Mouse (Mus musculus): ENCODE data around the gene Ms4a6c. TPM values are rescaled to one million over a fixed set of nuclear protein-coding genes. Genes with fewer than 3 reads are reported as not detected.
"Not testable (repeated sequence)": the region's sequence is repeated elsewhere in the genome, so short reads cannot be mapped to it uniquely, and the experiment has no call there.

Ms4a6c gene
- polyA plus RNA-seq, 1 experiment from 2014 or later, result 5.6 TPM

GRCm38 (mm10) chr19:11486599-11486998, 17.4 kb downstream of the Ms4a6c start:
- Histone ChIP-seq H3K4me3 (ENCODE audit: control insufficient read depth in 1 of 2, insufficient read depth in 1 of 2, low read depth in 1 of 2, low read length in 2 of 2) (no peak overlapping the region), H3K4me1 (ENCODE audit: control insufficient read depth in 2 of 2, insufficient read depth in 2 of 2, low read length in 2 of 2) (no peaks in the 10 kb centered on the region), H3K36me3 (ENCODE audit: control insufficient read depth, insufficient read depth, low read length) (no peaks in the 10 kb centered on the region), H3K9me3 (ENCODE audit: control insufficient read depth, low read length) (no peaks in the 10 kb centered on the region), H3K9ac (ENCODE audit: low read length) (no peak overlapping the region), H3K4me2 (ENCODE audit: low read length) (no peak overlapping the region), H3K27me3 (ENCODE audit: control insufficient read depth, insufficient read depth, low read length) (no peaks in the 10 kb centered on the region), H3K27ac (replicated peaks in 1 of 2; ENCODE audit: control insufficient read depth in 1 of 2, insufficient read depth in 1 of 2, low read depth in 2 of 2, low read length in 2 of 2) (no peak overlapping the region)
- no peak for ATAC-seq (ENCODE audit: insufficient number of reproducible peaks, insufficient read depth, low FRiP score, low read depth)
- WGBS, result 76% methylated on average over 1 of the region's 1 CpGs

- WGBS, result 62% methylated on average over 4 of the region's 4 CpGs
Observed at GRCm38 (mm10) chr19:11491406-11492189, 22.4 kb downstream of the Ms4a6c start.

GRCm38 (mm10) chr19:11492671-11493070, 23.5 kb downstream of the Ms4a6c start:
- H3K9me3 ChIP-seq (ENCODE audit: control insufficient read depth, low read length), result no peaks in the 10 kb centered on the region
- no peak overlapping the region for H3K4me3 ChIP-seq (ENCODE audit: control insufficient read depth in 1 of 2, insufficient read depth in 1 of 2, low read depth in 1 of 2, low read length in 2 of 2)
- no peaks in the 10 kb centered on the region for H3K27me3 ChIP-seq (ENCODE audit: control insufficient read depth, insufficient read depth, low read length)
- no peaks in the 10 kb centered on the region for H3K36me3 ChIP-seq (ENCODE audit: control insufficient read depth, insufficient read depth, low read length)
- ATAC-seq (ENCODE audit: insufficient number of reproducible peaks, insufficient read depth, low FRiP score, low read depth), result no peak
- no peak overlapping the region for H3K9ac ChIP-seq (ENCODE audit: low read length)
- 62% methylated on average over 1 of the region's 1 CpGs for WGBS
- no peak overlapping the region for H3K4me2 ChIP-seq (ENCODE audit: low read length)
- no peaks in the 10 kb centered on the region for H3K4me1 ChIP-seq (ENCODE audit: control insufficient read depth in 2 of 2, insufficient read depth in 2 of 2, low read length in 2 of 2)
- H3K27ac ChIP-seq (replicated peaks in 1 of 2; ENCODE audit: control insufficient read depth in 1 of 2, insufficient read depth in 1 of 2, low read depth in 2 of 2, low read length in 2 of 2), result no peak overlapping the region

More at GRCm38 (mm10) chr19:11491406-11492189, 22.4 kb downstream of the Ms4a6c start:
- H3K9ac ChIP-seq (ENCODE audit: low read length), result no peak overlapping the region
- H3K27ac ChIP-seq (replicated peaks in 1 of 2; ENCODE audit: control insufficient read depth in 1 of 2, insufficient read depth in 1 of 2, low read depth in 2 of 2, low read length in 2 of 2), result no peak overlapping the region
- H3K4me1 ChIP-seq (ENCODE audit: control insufficient read depth in 2 of 2, insufficient read depth in 2 of 2, low read length in 2 of 2), result no peaks in the 10 kb centered on the region
- H3K36me3 ChIP-seq (ENCODE audit: control insufficient read depth, insufficient read depth, low read length), result no peaks in the 10 kb centered on the region
- no peak overlapping the region for H3K4me3 ChIP-seq (ENCODE audit: control insufficient read depth in 1 of 2, insufficient read depth in 1 of 2, low read depth in 1 of 2, low read length in 2 of 2)
- no peak overlapping the region for H3K4me2 ChIP-seq (ENCODE audit: low read length)
- no peaks in the 10 kb centered on the region for H3K9me3 ChIP-seq (ENCODE audit: control insufficient read depth, low read length)
- no peaks in the 10 kb centered on the region for H3K27me3 ChIP-seq (ENCODE audit: control insufficient read depth, insufficient read depth, low read length)
- ATAC-seq (ENCODE audit: insufficient number of reproducible peaks, insufficient read depth, low FRiP score, low read depth), result no peak

GRCm38 (mm10) chr19:11494519-11494918, 25.4 kb downstream of the Ms4a6c start:
- H3K9me3 ChIP-seq (ENCODE audit: control insufficient read depth, low read length), result no peaks in the 10 kb centered on the region
- no peaks in the 10 kb centered on the region for H3K4me1 ChIP-seq (ENCODE audit: control insufficient read depth in 2 of 2, insufficient read depth in 2 of 2, low read length in 2 of 2)
- H3K4me3 ChIP-seq (ENCODE audit: control insufficient read depth in 1 of 2, insufficient read depth in 1 of 2, low read depth in 1 of 2, low read length in 2 of 2), result no peak overlapping the region
- no peaks in the 10 kb centered on the region for H3K27me3 ChIP-seq (ENCODE audit: control insufficient read depth, insufficient read depth, low read length)
- H3K9ac ChIP-seq (ENCODE audit: low read length), result no peak overlapping the region
- no peak overlapping the region for H3K4me2 ChIP-seq (ENCODE audit: low read length)
- no peak overlapping the region for H3K27ac ChIP-seq (replicated peaks in 1 of 2; ENCODE audit: control insufficient read depth in 1 of 2, insufficient read depth in 1 of 2, low read depth in 2 of 2, low read length in 2 of 2)
- no peaks in the 10 kb centered on the region for H3K36me3 ChIP-seq (ENCODE audit: control insufficient read depth, insufficient read depth, low read length)
- 70% methylated on average over 3 of the region's 3 CpGs for whole genome bisulfite sequencing
- ATAC-seq (ENCODE audit: insufficient number of reproducible peaks, insufficient read depth, low FRiP score, low read depth), result no peak

- no peak for ATAC-seq (ENCODE audit: insufficient number of reproducible peaks, insufficient read depth, low FRiP score, low read depth)
- no peak overlapping the region for H3K4me2 ChIP-seq (ENCODE audit: low read length)
- no peaks in the 10 kb centered on the region for H3K27me3 ChIP-seq (ENCODE audit: control insufficient read depth, insufficient read depth, low read length)
- H3K9me3 ChIP-seq (ENCODE audit: control insufficient read depth, low read length), result no peaks in the 10 kb centered on the region
- 63% methylated on average over 6 of the region's 6 CpGs for WGBS
- H3K36me3 ChIP-seq (ENCODE audit: control insufficient read depth, insufficient read depth, low read length), result no peaks in the 10 kb centered on the region
- no peaks in the 10 kb centered on the region for H3K4me1 ChIP-seq (ENCODE audit: control insufficient read depth in 2 of 2, insufficient read depth in 2 of 2, low read length in 2 of 2)
- H3K27ac ChIP-seq (replicated peaks in 1 of 2; ENCODE audit: control insufficient read depth in 1 of 2, insufficient read depth in 1 of 2, low read depth in 2 of 2, low read length in 2 of 2), result no peak overlapping the region
- no peak overlapping the region for H3K4me3 ChIP-seq (ENCODE audit: control insufficient read depth in 1 of 2, insufficient read depth in 1 of 2, low read depth in 1 of 2, low read length in 2 of 2)
- H3K9ac ChIP-seq (ENCODE audit: low read length), result no peak overlapping the region
Observed at GRCm38 (mm10) chr19:11496361-11496760, 27.2 kb downstream of the Ms4a6c start.

GRCm38 (mm10) chr19:11497300-11497699, 28.1 kb downstream of the Ms4a6c start:
- not testable (repeated sequence) for H3K9me3 ChIP-seq (ENCODE audit: control insufficient read depth, low read length); H3K36me3 ChIP-seq (ENCODE audit: control insufficient read depth, insufficient read depth, low read length); ATAC-seq (ENCODE audit: insufficient number of reproducible peaks, insufficient read depth, low FRiP score, low read depth); H3K27me3 ChIP-seq (ENCODE audit: control insufficient read depth, insufficient read depth, low read length); H3K4me1 ChIP-seq (ENCODE audit: control insufficient read depth in 2 of 2, insufficient read depth in 2 of 2, low read length in 2 of 2); H3K9ac ChIP-seq (ENCODE audit: low read length); H3K4me2 ChIP-seq (ENCODE audit: low read length); H3K27ac ChIP-seq (replicated peaks in 1 of 2; ENCODE audit: control insufficient read depth in 1 of 2, insufficient read depth in 1 of 2, low read depth in 2 of 2, low read length in 2 of 2); H3K4me3 ChIP-seq (ENCODE audit: control insufficient read depth in 1 of 2, insufficient read depth in 1 of 2, low read depth in 1 of 2, low read length in 2 of 2)
- 70% methylated on average over 1 of the region's 1 CpGs for WGBS

- no peaks in the 10 kb centered on the region for H3K27me3 ChIP-seq (ENCODE audit: control insufficient read depth, insufficient read depth, low read length)
- H3K4me1 ChIP-seq (ENCODE audit: control insufficient read depth in 2 of 2, insufficient read depth in 2 of 2, low read length in 2 of 2), result no peaks in the 10 kb centered on the region
- H3K4me2 ChIP-seq (ENCODE audit: low read length), result no peak overlapping the region
- no peak overlapping the region for H3K4me3 ChIP-seq (ENCODE audit: control insufficient read depth in 1 of 2, insufficient read depth in 1 of 2, low read depth in 1 of 2, low read length in 2 of 2)
- WGBS, result 82% methylated on average over 1 of the region's 1 CpGs
- no peak overlapping the region for H3K9ac ChIP-seq (ENCODE audit: low read length)
- ATAC-seq (ENCODE audit: insufficient number of reproducible peaks, insufficient read depth, low FRiP score, low read depth), result no peak
- no peaks in the 10 kb centered on the region for H3K36me3 ChIP-seq (ENCODE audit: control insufficient read depth, insufficient read depth, low read length)
- H3K27ac ChIP-seq (replicated peaks in 1 of 2; ENCODE audit: control insufficient read depth in 1 of 2, insufficient read depth in 1 of 2, low read depth in 2 of 2, low read length in 2 of 2), result no peak overlapping the region
- H3K9me3 ChIP-seq (ENCODE audit: control insufficient read depth, low read length), result no peaks in the 10 kb centered on the region
Observed at GRCm38 (mm10) chr19:11500796-11501195, 31.6 kb downstream of the Ms4a6c start.

GRCm38 (mm10) chr19:11501326-11501725, 32.2 kb downstream of the Ms4a6c start:
- WGBS, result 79% methylated on average over 4 of the region's 4 CpGs
- Histone ChIP-seq H3K27ac (replicated peaks in 1 of 2; ENCODE audit: control insufficient read depth in 1 of 2, insufficient read depth in 1 of 2, low read depth in 2 of 2, low read length in 2 of 2) (no peak overlapping the region), H3K4me2 (ENCODE audit: low read length) (no peak overlapping the region), H3K36me3 (ENCODE audit: control insufficient read depth, insufficient read depth, low read length) (no peaks in the 10 kb centered on the region), H3K4me1 (ENCODE audit: control insufficient read depth in 2 of 2, insufficient read depth in 2 of 2, low read length in 2 of 2) (no peaks in the 10 kb centered on the region), H3K9me3 (ENCODE audit: control insufficient read depth, low read length) (no peaks in the 10 kb centered on the region), H3K27me3 (ENCODE audit: control insufficient read depth, insufficient read depth, low read length) (no peaks in the 10 kb centered on the region), H3K4me3 (ENCODE audit: control insufficient read depth in 1 of 2, insufficient read depth in 1 of 2, low read depth in 1 of 2, low read length in 2 of 2) (no peak overlapping the region), H3K9ac (ENCODE audit: low read length) (no peak overlapping the region)
- ATAC-seq (ENCODE audit: insufficient number of reproducible peaks, insufficient read depth, low FRiP score, low read depth), result no peak
